Mouse (Mus musculus) frontal cortex, adult 2 months (tissue): ENCODE results near the gene Foxp1. TPM values are rescaled to one million over a fixed set of nuclear protein-coding genes. Genes with fewer than 3 reads are reported as not detected.

Source experiments
- DNase-seq, 2 experiments: peaks; one replicate each; pipeline ENCODE4 v3.0.0; 2022; ENCODE audit warnings: low spot score in 1 of 2; ENCODE audit errors: extremely low spot score in 1 of 2
- polyA plus RNA-seq: library from polyadenylated mRNA; depleted of rRNA; stranded (reverse); fragments of >200 nt; gene quantifications from 2 replicates; pipeline ENCODE4 v1.2.3, GENCODE M21; 2012; rRNA removed

Foxp1 gene
- polyA plus RNA-seq, 1 experiment: 49.5 TPM

GRCm38 (mm10) chr6:98938348-98938747, 584.2 kb downstream of the Foxp1 start:
- DNase-seq: no peak

- no peak for DNase-seq
Observed at GRCm38 (mm10) chr6:98937513-98937912, 585.0 kb downstream of the Foxp1 start.

GRCm38 (mm10) chr6:98936377-98936776, 586.1 kb downstream of the Foxp1 start:
- no peak for DNase-seq

GRCm38 (mm10) chr6:98935169-98935568, 587.4 kb downstream of the Foxp1 start:
- DNase-seq: no peak

GRCm38 (mm10) chr6:98934381-98934780, 588.1 kb downstream of the Foxp1 start:
- no peak for DNase-seq

- no peak for DNase-seq
Observed at GRCm38 (mm10) chr6:98933135-98933724, 589.3 kb downstream of the Foxp1 start.

- no peak for DNase-seq
Observed at GRCm38 (mm10) chr6:98931881-98932540, 590.5 kb downstream of the Foxp1 start.

- no peak for DNase-seq
Observed at GRCm38 (mm10) chr6:98930652-98931300, 591.7 kb downstream of the Foxp1 start.

- DNase-seq: no peak
Observed at GRCm38 (mm10) chr6:98928365-98928764, 594.2 kb downstream of the Foxp1 start.

GRCm38 (mm10) chr6:98901259-98901658, 621.3 kb downstream of the Foxp1 start:
- DNase-seq: no peak

- DNase-seq: no peak
Observed at GRCm38 (mm10) chr6:98878208-98878607, 644.3 kb downstream of the Foxp1 start.

GRCm38 (mm10) chr6:98876401-98876800, 646.1 kb downstream of the Foxp1 start:
- no peak for DNase-seq

Other genes starting within 250 kb of the Foxp1 start
- 20.2 and 21.1 TPM in 2 replicates for gene Eif4e3, start 144.1 kb upstream of the Foxp1 start, polyA plus RNA-seq
- 1.5 and 1.6 TPM in 2 replicates for gene Gm20696, start 144.1 kb upstream of the Foxp1 start, polyA plus RNA-seq
- 25.0 and 31.7 TPM in 2 replicates for gene Gpr27, start 170.0 kb upstream of the Foxp1 start, polyA plus RNA-seq
- 1.6 and 1.9 TPM in 2 replicates for gene Prok2, start 203.7 kb upstream of the Foxp1 start, polyA plus RNA-seq